Mouse (Mus musculus) kidney, embryonic 16.5 days (tissue): ENCODE data around the gene Prr15. TPM values are rescaled to one million over a fixed set of nuclear protein-coding genes. Genes with fewer than 3 reads are reported as not detected.

ENCODE experiments used
- ATAC-seq: fragments of 200-750 bp; cut with Nextera tagmentation; 2 replicates; pipeline ENCODE4 v1.8.0; 2017; ENCODE audit warnings: moderate TSS enrichment; ENCODE audit not compliant: low FRiP score, low TSS enrichment
- H3K27ac ChIP-seq: fragments of 300-500 bp; sonication (generic); 2 replicates; pipeline ENCODE4 v1.5.1; 2014; ENCODE audit warnings: low read length
- H3K27me3 ChIP-seq: fragments of 300-500 bp; sonication (generic); 2 replicates; pipeline ENCODE4 v1.6.1; 2014; ENCODE audit warnings: low read length, control low read depth, mixed read lengths; ENCODE audit not compliant: insufficient read depth
- H3K36me3 ChIP-seq: fragments of 300-500 bp; sonication (generic); 2 replicates; pipeline ENCODE4 v1.6.1; 2014; ENCODE audit warnings: low read length, control low read depth, mixed read lengths; ENCODE audit not compliant: insufficient read depth
- H3K4me1 ChIP-seq: fragments of 300-500 bp; sonication (generic); 2 replicates; pipeline ENCODE4 v1.6.1; 2014; ENCODE audit warnings: low read length, control low read depth, mixed read lengths; ENCODE audit not compliant: insufficient read depth
- H3K4me2 ChIP-seq: fragments of 300-500 bp; sonication (generic); replicated peaks from 2 replicates; pipeline ENCODE4 v1.6.1; 2014; ENCODE audit warnings: low read depth, low read length
- H3K4me3 ChIP-seq: fragments of 300-500 bp; sonication (generic); 2 replicates; pipeline ENCODE4 v1.5.1; 2014; ENCODE audit warnings: mild to moderate bottlenecking, low read length
- H3K9ac ChIP-seq: fragments of 300-500 bp; sonication (generic); replicated peaks from 2 replicates; pipeline ENCODE4 v1.6.1; 2014; ENCODE audit warnings: low read length
- H3K9me3 ChIP-seq: fragments of 300-500 bp; sonication (generic); 2 replicates; pipeline ENCODE4 v1.6.1; 2016; ENCODE audit warnings: low read length, control low read depth
- WGBS: fragments of 180-500 bp; shearing (Covaris S2); extraction: QIAGEN DNeasy Blood & Tissue Kit; methylation state at CpG from one replicate; pipeline ENCODE4 v1.1.7; 2014; 5-methylcytosine and 5-hydroxymethylcytosine counted together
- polyA plus RNA-seq: library from polyadenylated mRNA; unstranded; fragments of >200 nt; fragmentation: Nextera tagmentation; extraction: Ambion mirVana; gene quantifications from 2 replicates; pipeline ENCODE4 v1.2.1, GENCODE M21; 2015

Gene Prr15
- polyA plus RNA-seq, 1 experiment from 2014 or later: 9.2 TPM

DNA sequence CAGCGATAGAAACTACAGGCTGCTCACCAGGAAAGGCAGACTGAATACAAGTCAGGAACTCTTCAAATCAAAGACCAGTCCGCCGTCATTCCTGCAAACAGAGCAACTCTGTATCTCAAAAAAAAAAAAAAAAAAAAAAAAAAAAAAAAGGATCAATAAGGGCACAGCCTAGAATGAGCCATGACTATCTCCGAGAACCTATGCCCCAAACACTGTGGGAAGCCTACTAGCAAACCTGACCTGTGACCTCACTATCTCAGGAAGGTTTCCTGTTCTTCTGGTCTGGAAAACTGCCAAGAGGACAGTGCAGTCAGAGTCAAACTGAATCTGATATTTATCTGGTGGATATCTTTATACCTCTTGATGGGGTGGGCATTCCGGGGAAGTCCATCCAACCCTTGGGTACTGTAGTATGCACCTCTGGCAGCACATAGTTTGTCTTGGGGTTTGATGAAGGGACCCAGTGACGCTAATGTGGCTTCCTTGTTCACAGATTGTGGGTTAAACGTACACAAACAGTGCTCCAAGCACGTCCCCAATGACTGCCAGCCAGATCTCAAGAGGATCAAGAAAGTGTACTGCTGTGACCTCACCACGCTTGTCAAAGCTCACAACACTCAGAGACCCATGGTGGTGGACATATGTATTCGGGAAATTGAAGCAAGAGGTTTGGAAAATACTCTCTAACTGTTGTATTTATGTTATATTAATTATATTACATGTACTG, 35.7 kb upstream of the Prr15 start:
- WGBS: 74% methylated on average over 10 of the region's 10 CpGs
- Histone ChIP-seq H3K4me3 (no peak overlapping the region), H3K4me2 (no peak overlapping the region), H3K4me1 (no peaks in the 10 kb centered on the region), H3K9ac (no peak overlapping the region), H3K36me3 (no peaks in the 10 kb centered on the region), H3K27me3 (no peaks in the 10 kb centered on the region), H3K27ac (no peak overlapping the region), H3K9me3 (no peaks in the 10 kb centered on the region)
- no peak for ATAC-seq

- Histone ChIP-seq H3K27me3 (no peaks in the 10 kb centered on the region), H3K36me3 (no peaks in the 10 kb centered on the region), H3K27ac (no peak overlapping the region), H3K4me1 (no peaks in the 10 kb centered on the region), H3K4me3 (no peak overlapping the region), H3K9ac (no peak overlapping the region), H3K9me3 (no peaks in the 10 kb centered on the region), H3K4me2 (no peak overlapping the region)
- no peak for ATAC-seq
- 75% methylated on average over 2 of the region's 2 CpGs for WGBS
Measured at GRCm38 (mm10) chr6:54297231-54297630, 28.4 kb upstream of the Prr15 start.

DNA sequence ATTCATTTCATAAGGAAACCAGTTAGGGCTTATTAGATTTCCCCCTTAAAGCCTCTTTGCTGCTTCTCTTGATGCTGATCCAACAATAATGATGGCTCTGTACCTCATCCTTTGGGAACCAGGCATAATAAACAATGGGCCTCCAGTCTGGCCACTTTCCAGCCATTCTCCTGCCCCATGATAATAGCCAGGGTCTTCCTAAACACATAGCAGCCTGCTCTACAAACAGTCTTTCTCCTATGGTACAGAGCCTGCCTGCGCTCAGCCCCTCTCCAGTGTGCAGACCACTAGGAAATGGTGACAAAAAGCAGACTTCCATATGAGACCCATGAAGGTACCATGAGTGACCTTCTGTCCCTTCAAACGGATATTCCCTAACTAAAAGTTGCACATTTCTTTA, 26.2 kb upstream of the Prr15 start:
- Histone ChIP-seq H3K9ac (no peak overlapping the region), H3K27ac (no peak overlapping the region), H3K36me3 (no peaks in the 10 kb centered on the region), H3K4me1 (no peaks in the 10 kb centered on the region), H3K9me3 (no peaks in the 10 kb centered on the region), H3K27me3 (no peaks in the 10 kb centered on the region), H3K4me3 (no peak overlapping the region), H3K4me2 (no peak overlapping the region)
- 76% methylated on average over 2 of the region's 2 CpGs for WGBS
- no peak for ATAC-seq

GRCm38 (mm10) chr6:54305777-54306176, 19.9 kb upstream of the Prr15 start:
- no peak overlapping the region for H3K4me3 ChIP-seq
- H3K4me2 ChIP-seq: no peak overlapping the region
- WGBS: 70% methylated on average over 1 of the region's 1 CpGs
- H3K27ac ChIP-seq: no peak overlapping the region
- H3K4me1 ChIP-seq: no peaks in the 10 kb centered on the region
- ATAC-seq: no peak
- H3K36me3 ChIP-seq: no peaks in the 10 kb centered on the region
- H3K9me3 ChIP-seq: no peaks in the 10 kb centered on the region
- H3K9ac ChIP-seq: no peak overlapping the region
- no peaks in the 10 kb centered on the region for H3K27me3 ChIP-seq

DNA sequence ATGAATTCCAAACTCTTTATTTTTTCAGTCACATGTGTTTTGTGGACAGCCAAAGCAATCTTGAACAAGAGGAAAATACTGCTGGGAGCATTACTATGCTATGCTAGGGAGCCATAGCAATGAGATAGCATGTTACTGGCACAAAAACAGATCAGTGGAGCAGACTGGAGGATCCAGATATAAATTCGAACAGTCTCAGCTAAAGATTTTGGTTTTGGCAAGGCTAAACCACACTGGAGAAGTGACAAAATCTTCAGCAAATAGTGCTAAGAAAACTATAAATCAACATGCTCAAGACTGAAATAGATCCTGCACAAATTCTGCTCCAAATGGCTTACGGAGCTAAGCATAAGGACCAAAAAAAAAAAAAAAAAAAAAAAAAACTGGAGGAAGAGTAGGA, 12.6 kb upstream of the Prr15 start:
- Histone ChIP-seq H3K4me2 (no peak overlapping the region), H3K4me1 (peaks cover 5% of the 10 kb centered on the region; the same call in 1 of the 2 replicates), H3K27ac (no peak overlapping the region), H3K27me3 (no peaks in the 10 kb centered on the region), H3K9me3 (no peaks in the 10 kb centered on the region), H3K36me3 (no peaks in the 10 kb centered on the region), H3K9ac (no peak overlapping the region), H3K4me3 (no peak overlapping the region)
- 68% methylated on average over 2 of the region's 2 CpGs for WGBS
- no peak for ATAC-seq

DNA sequence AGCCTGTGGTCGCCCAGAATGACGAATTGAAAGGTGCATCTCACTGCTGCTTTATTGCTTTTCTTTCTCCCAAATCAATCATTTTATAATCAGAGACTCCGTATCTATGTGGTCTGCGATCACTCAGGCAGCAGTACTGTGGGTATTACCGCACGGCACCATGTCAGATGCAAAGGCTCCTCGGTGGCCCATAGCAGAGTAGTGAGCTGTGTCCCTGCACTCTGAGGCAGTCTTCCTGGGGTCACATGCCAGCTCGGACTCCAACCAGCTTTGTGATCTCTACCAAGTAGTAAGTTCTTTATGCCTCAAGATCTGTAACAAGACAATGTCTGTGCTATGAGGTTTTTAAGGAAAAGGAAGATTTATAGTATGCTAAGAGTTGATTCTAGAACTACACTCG, 7.0 kb upstream of the Prr15 start:
- no peak overlapping the region for H3K27ac ChIP-seq
- no peaks in the 10 kb centered on the region for H3K27me3 ChIP-seq
- peaks cover 5% of the 10 kb centered on the region; the same call in 1 of the 2 replicates for H3K4me1 ChIP-seq
- no peaks in the 10 kb centered on the region for H3K36me3 ChIP-seq
- no peaks in the 10 kb centered on the region for H3K9me3 ChIP-seq
- WGBS: 64% methylated on average over 9 of the region's 9 CpGs
- H3K4me3 ChIP-seq: no peak overlapping the region
- no peak overlapping the region for H3K4me2 ChIP-seq
- H3K9ac ChIP-seq: no peak overlapping the region
- ATAC-seq: peak; percentile 65; the same call in 1 of the 2 replicates

- no peak overlapping the region for H3K9ac ChIP-seq
- H3K27me3 ChIP-seq: peaks cover 4% of the 10 kb centered on the region; the same call in 1 of the 2 replicates
- no peaks in the 10 kb centered on the region for H3K9me3 ChIP-seq
- H3K4me2 ChIP-seq: no peak overlapping the region
- H3K4me1 ChIP-seq: peaks cover 5% of the 10 kb centered on the region; the same call in 1 of the 2 replicates
- H3K4me3 ChIP-seq: no peak overlapping the region
- 46% methylated on average over 3 of the region's 3 CpGs for WGBS
- H3K27ac ChIP-seq: peak overlapping the region; percentile 40; the same call in 1 of the 2 replicates
- peak; percentile 90 for ATAC-seq
- H3K36me3 ChIP-seq: no peaks in the 10 kb centered on the region
Measured at GRCm38 (mm10) chr6:54319198-54319597, 6.4 kb upstream of the Prr15 start.

GRCm38 (mm10) chr6:54320236-54320635, 5.4 kb upstream of the Prr15 start:
- Histone ChIP-seq H3K27me3 (peaks cover 8% of the 10 kb centered on the region; the same call in 1 of the 2 replicates), H3K27ac (no peak overlapping the region), H3K4me1 (peaks cover 5% of the 10 kb centered on the region; the same call in 1 of the 2 replicates), H3K9me3 (no peaks in the 10 kb centered on the region), H3K4me2 (no peak overlapping the region), H3K4me3 (no peak overlapping the region), H3K9ac (no peak overlapping the region), H3K36me3 (no peaks in the 10 kb centered on the region)
- 80% methylated on average over 1 of the region's 1 CpGs for WGBS
- ATAC-seq: no peak

- H3K27me3 ChIP-seq: peaks cover 15% of the 10 kb centered on the region
- peak overlapping the region; percentile 60 for H3K4me3 ChIP-seq
- peak; percentile 89 for ATAC-seq
- under 1% methylated on average over 53 of the region's 53 CpGs for WGBS
- peaks cover 32% of the 10 kb centered on the region for H3K4me1 ChIP-seq
- peak overlapping the region; percentile 94 for H3K4me2 ChIP-seq
- H3K27ac ChIP-seq: peak overlapping the region; percentile 2; the same call in 1 of the 2 replicates
- no peaks in the 10 kb centered on the region for H3K9me3 ChIP-seq
- H3K36me3 ChIP-seq: no peaks in the 10 kb centered on the region
- H3K9ac ChIP-seq: peak overlapping the region; percentile 63
Measured at GRCm38 (mm10) chr6:54326671-54327625, 1.3 kb downstream of the Prr15 start.
